Mouse (Mus musculus) forebrain, embryonic 11.5 days (tissue): ENCODE measurements at regions not wholly inside any gene's neighbourhood (a gene's known extent, or its start where the extent isn't known, plus 50 kb on each side); places are given as distances from the start of the nearest gene placed in this dataset.

ENCODE experiments used
- ATAC-seq: fragments of 200-750 bp; cut with Nextera tagmentation; replicated peaks from 2 replicates; pipeline ENCODE4 v1.8.0; 2017; ENCODE audit warnings: moderate TSS enrichment; ENCODE audit not compliant: low FRiP score
- DNase-seq: peaks from one replicate; pipeline ENCODE4 v3.0.0-alpha.2; 2017; ENCODE audit warnings: low spot score
- H3K27ac ChIP-seq: fragments of 300-500 bp; sonication (generic); 2 replicates; pipeline ENCODE4 v1.5.1; 2014; ENCODE audit warnings: low read depth, low read length
- H3K27me3 ChIP-seq: fragments of 300-500 bp; sonication (generic); 2 replicates; pipeline ENCODE4 v1.6.1; 2014; ENCODE audit warnings: mild to moderate bottlenecking, low read length, mixed read lengths; ENCODE audit not compliant: control insufficient read depth, insufficient read depth
- H3K36me3 ChIP-seq: fragments of 300-500 bp; sonication (generic); 2 replicates; pipeline ENCODE4 v1.6.1; 2014; ENCODE audit warnings: mild to moderate bottlenecking, low read length, moderate library complexity, mixed read lengths; ENCODE audit not compliant: control insufficient read depth, insufficient read depth
- H3K4me1 ChIP-seq: fragments of 300-500 bp; sonication (generic); replicated peaks from 2 replicates; pipeline ENCODE4 v1.6.1; 2014; ENCODE audit warnings: low read length, mixed read lengths; ENCODE audit not compliant: control insufficient read depth, insufficient read depth
- H3K4me2 ChIP-seq: fragments of 300-500 bp; sonication (generic); 2 replicates; pipeline ENCODE4 v1.6.1; 2014; ENCODE audit warnings: low read depth, mild to moderate bottlenecking, low read length, moderate library complexity, mixed read lengths; ENCODE audit not compliant: severe bottlenecking
- H3K4me3 ChIP-seq: fragments of 300-500 bp; sonication (generic); 2 replicates; pipeline ENCODE4 v1.5.1; 2014; ENCODE audit warnings: low read depth, low read length
- H3K9ac ChIP-seq: fragments of 300-500 bp; sonication (generic); 2 replicates; pipeline ENCODE4 v1.6.1; 2014; ENCODE audit warnings: low read length
- H3K9me3 ChIP-seq: fragments of 300-500 bp; sonication (generic); 2 replicates; pipeline ENCODE4 v1.6.1; 2016; ENCODE audit warnings: low read length, mixed read lengths; ENCODE audit not compliant: control insufficient read depth
- WGBS: fragments of 180-500 bp; shearing (Covaris S2); extraction: QIAGEN DNeasy Blood & Tissue Kit; methylation state at CpG from one replicate; pipeline ENCODE4 v1.1.7; 2014; 5-methylcytosine and 5-hydroxymethylcytosine counted together

GRCm38 (mm10) chr6:51017260-51017999 is 363.2 kb upstream of the Npvf start:
- H3K36me3 ChIP-seq, result no peaks in the 10 kb centered on the region
- DNase-seq, result no peak
- no peak overlapping the region for H3K27ac ChIP-seq
- WGBS, result 86% methylated on average over 9 of the region's 9 CpGs
- no peak overlapping the region for H3K4me3 ChIP-seq
- no peaks in the 10 kb centered on the region for H3K27me3 ChIP-seq
- no peak overlapping the region for H3K9ac ChIP-seq
- no peaks in the 10 kb centered on the region for H3K9me3 ChIP-seq
- no peak overlapping the region for H3K4me2 ChIP-seq
- H3K4me1 ChIP-seq, result no peaks in the 10 kb centered on the region
- ATAC-seq, result no peak

- no peak overlapping the region for H3K4me3 ChIP-seq
- no peaks in the 10 kb centered on the region for H3K4me1 ChIP-seq
- H3K4me2 ChIP-seq, result no peak overlapping the region
- H3K9me3 ChIP-seq, result no peaks in the 10 kb centered on the region
- DNase-seq (no peak), ATAC-seq (no peak)
- no peak overlapping the region for H3K9ac ChIP-seq
- WGBS, result 85% methylated on average over 6 of the region's 6 CpGs
- no peak overlapping the region for H3K27ac ChIP-seq
- H3K36me3 ChIP-seq, result no peaks in the 10 kb centered on the region
- H3K27me3 ChIP-seq, result no peaks in the 10 kb centered on the region
These were observed 367.0 kb upstream of the Npvf start for GRCm38 (mm10) chr6:51021206-51021605.

- ATAC-seq, result no peak
- H3K9me3 ChIP-seq, result no peaks in the 10 kb centered on the region
- no peaks in the 10 kb centered on the region for H3K4me1 ChIP-seq
- no peak for DNase-seq
- H3K36me3 ChIP-seq, result no peaks in the 10 kb centered on the region
- H3K4me2 ChIP-seq, result no peak overlapping the region
- no peak overlapping the region for H3K27ac ChIP-seq
- WGBS, result 94% methylated on average over 6 of the region's 6 CpGs
- H3K27me3 ChIP-seq, result no peaks in the 10 kb centered on the region
- H3K4me3 ChIP-seq, result no peak overlapping the region
- no peak overlapping the region for H3K9ac ChIP-seq
These were observed 369.1 kb upstream of the Npvf start for GRCm38 (mm10) chr6:51023361-51023760.

- ATAC-seq (no peak), DNase-seq (no peak)
- H3K36me3 ChIP-seq, result no peaks in the 10 kb centered on the region
- no peaks in the 10 kb centered on the region for H3K4me1 ChIP-seq
- H3K27ac ChIP-seq, result no peak overlapping the region
- H3K27me3 ChIP-seq, result no peaks in the 10 kb centered on the region
- H3K4me3 ChIP-seq, result no peak overlapping the region
- no peak overlapping the region for H3K9ac ChIP-seq
- no peaks in the 10 kb centered on the region for H3K9me3 ChIP-seq
- 92% methylated on average over 3 of the region's 3 CpGs for WGBS
- no peak overlapping the region for H3K4me2 ChIP-seq
These were observed 370.5 kb upstream of the Npvf start for GRCm38 (mm10) chr6:51024756-51025155.

- Histone ChIP-seq H3K27ac (no peak overlapping the region), H3K27me3 (no peaks in the 10 kb centered on the region), H3K4me3 (no peak overlapping the region), H3K9ac (no peak overlapping the region), H3K4me2 (no peak overlapping the region), H3K36me3 (no peaks in the 10 kb centered on the region), H3K4me1 (no peaks in the 10 kb centered on the region), H3K9me3 (no peaks in the 10 kb centered on the region)
- DNase-seq (no peak), ATAC-seq (no peak)
- 72% methylated on average over 3 of the region's 3 CpGs for WGBS
These were observed 371.2 kb upstream of the Npvf start for GRCm38 (mm10) chr6:51025411-51025810.

GRCm38 (mm10) chr6:51027296-51027695 is 373.1 kb upstream of the Npvf start:
- Histone ChIP-seq H3K4me1 (no peaks in the 10 kb centered on the region), H3K27ac (no peak overlapping the region), H3K4me2 (no peak overlapping the region), H3K4me3 (no peak overlapping the region), H3K9ac (no peak overlapping the region), H3K9me3 (no peaks in the 10 kb centered on the region), H3K27me3 (no peaks in the 10 kb centered on the region), H3K36me3 (no peaks in the 10 kb centered on the region)
- 74% methylated on average over 2 of the region's 2 CpGs for WGBS
- no peak for ATAC-seq
- DNase-seq, result no peak

- H3K27me3 ChIP-seq, result no peaks in the 10 kb centered on the region
- no peak overlapping the region for H3K4me3 ChIP-seq
- H3K4me1 ChIP-seq, result no peaks in the 10 kb centered on the region
- no peak overlapping the region for H3K4me2 ChIP-seq
- no peaks in the 10 kb centered on the region for H3K9me3 ChIP-seq
- H3K9ac ChIP-seq, result no peak overlapping the region
- H3K27ac ChIP-seq, result no peak overlapping the region
- 87% methylated on average over 3 of the region's 3 CpGs for WGBS
- DNase-seq (no peak), ATAC-seq (no peak)
- no peaks in the 10 kb centered on the region for H3K36me3 ChIP-seq
These were observed 375.3 kb upstream of the Npvf start for GRCm38 (mm10) chr6:51029516-51029915.

- Histone ChIP-seq H3K36me3 (no peaks in the 10 kb centered on the region), H3K9me3 (no peaks in the 10 kb centered on the region), H3K27me3 (no peaks in the 10 kb centered on the region), H3K4me3 (no peak overlapping the region), H3K4me2 (no peak overlapping the region), H3K9ac (no peak overlapping the region), H3K4me1 (no peaks in the 10 kb centered on the region), H3K27ac (no peak overlapping the region)
- ATAC-seq (no peak), DNase-seq (no peak)
- WGBS, result 84% methylated on average over 3 of the region's 3 CpGs
These were observed 375.7 kb upstream of the Npvf start for GRCm38 (mm10) chr6:51029953-51030352.

- H3K4me1 ChIP-seq, result no peaks in the 10 kb centered on the region; the same call in 1 of the 2 replicates
- no peak overlapping the region for H3K4me2 ChIP-seq
- H3K9ac ChIP-seq, result no peak overlapping the region
- H3K36me3 ChIP-seq, result no peaks in the 10 kb centered on the region
- ATAC-seq (no peak), DNase-seq (no peak)
- H3K27ac ChIP-seq, result no peak overlapping the region
- 84% methylated on average over 6 of the region's 6 CpGs for WGBS
- no peak overlapping the region for H3K4me3 ChIP-seq
- no peaks in the 10 kb centered on the region for H3K27me3 ChIP-seq
- H3K9me3 ChIP-seq, result no peaks in the 10 kb centered on the region
These were observed 379.6 kb upstream of the Npvf start for GRCm38 (mm10) chr6:51033835-51034234.
